Mouse (Mus musculus): ENCODE results near the gene Tmem140. TPM values are rescaled to one million over a fixed set of nuclear protein-coding genes. Genes with fewer than 3 reads are reported as not detected.

The Tmem140 gene
- polyA plus RNA-seq, 1 experiment from 2014 or later, result 1.1 TPM

DNA sequence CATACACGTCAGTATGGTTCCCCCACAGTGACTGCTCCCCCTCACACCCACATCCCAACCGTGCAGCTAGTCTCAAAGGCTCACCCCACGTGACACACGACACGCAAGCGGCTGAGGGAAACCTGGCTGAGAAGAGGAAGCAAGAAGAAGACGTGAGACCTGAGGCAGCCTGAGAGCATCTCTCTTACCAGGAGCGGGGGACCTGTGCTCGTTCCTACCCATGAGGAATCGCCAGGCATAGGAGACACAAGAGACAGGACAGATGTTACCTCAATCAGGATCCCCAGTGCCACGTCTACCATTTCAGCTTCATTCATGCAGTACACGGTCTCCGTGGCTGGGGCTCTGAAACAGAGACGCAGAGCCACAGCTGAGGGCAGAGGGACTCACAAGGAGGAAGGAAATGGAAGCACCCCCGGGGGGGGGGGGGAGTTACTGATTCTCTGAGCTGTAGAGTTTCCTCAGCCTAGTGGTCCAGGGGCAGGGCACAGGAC, 12.4 kb downstream of the Tmem140 start:
- peaks cover 13% of the 10 kb centered on the region for H3K4me1 ChIP-seq (ENCODE audit: control insufficient read depth, insufficient read depth, low read depth, low read length)
- no peaks in the 10 kb centered on the region for H3K27me3 ChIP-seq (replicated peaks; ENCODE audit: control insufficient read depth, insufficient read depth, low read length)
- H3K4me3 ChIP-seq (ENCODE audit: low read length), result no peak overlapping the region
- no peak overlapping the region for H3K27ac ChIP-seq (ENCODE audit: low read depth, low read length)
- H3K9me3 ChIP-seq (ENCODE audit: control insufficient read depth, low read length), result no peaks in the 10 kb centered on the region
- ATAC-seq, result no peak
- no peaks in the 10 kb centered on the region for H3K36me3 ChIP-seq (ENCODE audit: control insufficient read depth, insufficient read depth, low read length)
- no peak overlapping the region for H3K9ac ChIP-seq (ENCODE audit: low read depth, low read length)
- WGBS, result 87% methylated on average over 14 of the region's 15 CpGs
- H3K4me2 ChIP-seq (ENCODE audit: low read length), result no peak overlapping the region

DNA sequence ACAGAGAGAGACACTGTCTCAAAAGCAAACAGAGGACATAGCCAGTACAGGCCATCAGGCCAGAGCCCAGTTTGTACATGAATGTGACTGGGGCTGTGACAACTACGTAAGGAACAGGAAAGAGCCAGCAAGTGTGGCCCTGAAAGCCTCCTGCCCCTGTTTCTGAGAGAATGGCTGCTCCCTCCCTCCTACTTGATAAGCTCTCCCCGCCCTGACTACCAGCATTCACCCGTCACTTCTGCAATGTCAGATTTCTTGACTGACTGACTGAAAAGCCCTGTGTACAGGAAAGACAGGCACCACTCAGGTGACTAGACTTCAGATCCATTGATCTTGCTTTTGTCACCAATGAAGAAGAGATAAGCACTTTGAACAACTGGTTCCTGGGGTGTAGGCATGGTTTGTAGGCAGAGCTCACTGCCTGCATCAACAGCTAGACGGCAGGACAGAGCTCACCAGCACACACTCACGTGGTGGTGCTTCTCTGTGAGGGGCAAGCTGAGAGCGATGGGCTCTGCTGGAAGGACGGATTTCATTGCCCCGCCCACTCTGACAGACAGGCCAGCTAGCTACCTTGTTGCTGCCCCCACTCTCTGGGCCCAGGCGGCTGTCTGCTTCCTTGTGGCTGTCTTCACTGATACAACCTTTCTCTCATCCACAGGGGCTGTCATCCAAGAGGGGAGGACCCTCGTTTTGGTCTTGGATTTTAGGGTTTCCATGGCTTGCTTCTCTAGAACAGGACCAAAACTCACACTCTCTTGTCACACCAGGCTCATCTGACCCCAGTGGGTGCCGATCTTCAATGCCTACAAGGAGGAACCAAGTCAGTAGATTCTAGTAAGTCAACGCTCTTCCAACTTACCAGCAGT, 13.3 kb downstream of the Tmem140 start:
- 51% methylated on average over 12 of the region's 12 CpGs for WGBS
- Histone ChIP-seq H3K4me1 (ENCODE audit: control insufficient read depth, insufficient read depth, low read depth, low read length) (peaks cover 13% of the 10 kb centered on the region), H3K9me3 (ENCODE audit: control insufficient read depth, low read length) (no peaks in the 10 kb centered on the region), H3K27me3 (replicated peaks; ENCODE audit: control insufficient read depth, insufficient read depth, low read length) (no peaks in the 10 kb centered on the region), H3K4me3 (ENCODE audit: low read length) (no peak overlapping the region), H3K4me2 (ENCODE audit: low read length) (no peak overlapping the region; the same call in 1 of the 2 replicates), H3K36me3 (ENCODE audit: control insufficient read depth, insufficient read depth, low read length) (no peaks in the 10 kb centered on the region), H3K27ac (ENCODE audit: low read depth, low read length) (no peak overlapping the region), H3K9ac (ENCODE audit: low read depth, low read length) (no peak overlapping the region)
- ATAC-seq, result no peak

DNA sequence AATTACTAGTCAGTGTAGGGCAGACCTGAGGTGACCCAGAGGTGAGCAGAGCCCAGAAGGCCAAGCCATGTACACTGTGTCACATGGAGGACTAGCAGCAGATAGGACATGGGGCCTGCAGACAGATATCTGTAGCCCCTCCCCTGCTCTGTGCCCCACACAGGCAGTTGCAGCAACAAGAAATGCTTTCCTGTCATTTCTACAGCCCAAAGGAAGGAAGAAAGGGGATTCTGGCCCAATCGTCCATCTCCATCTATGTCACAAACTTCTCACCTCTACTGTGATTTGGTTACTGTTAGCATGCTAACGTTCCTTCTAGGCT, 13.8 kb downstream of the Tmem140 start:
- peaks cover 13% of the 10 kb centered on the region for H3K4me1 ChIP-seq (ENCODE audit: control insufficient read depth, insufficient read depth, low read depth, low read length)
- H3K4me3 ChIP-seq (ENCODE audit: low read length), result no peak overlapping the region; the same call in 1 of the 2 replicates
- H3K9ac ChIP-seq (ENCODE audit: low read depth, low read length), result peak overlapping the region; percentile 85; the same call in 1 of the 2 replicates
- no peaks in the 10 kb centered on the region for H3K27me3 ChIP-seq (replicated peaks; ENCODE audit: control insufficient read depth, insufficient read depth, low read length)
- no peak for ATAC-seq
- WGBS, result 62% methylated on average over 2 of the region's 2 CpGs
- H3K9me3 ChIP-seq (ENCODE audit: control insufficient read depth, low read length), result no peaks in the 10 kb centered on the region
- 0 out of 2 replicates have a peak, but pooled peaks cover 2% of the 10 kb centered on the region for H3K36me3 ChIP-seq (ENCODE audit: control insufficient read depth, insufficient read depth, low read length)
- H3K4me2 ChIP-seq (ENCODE audit: low read length), result peak overlapping the region; percentile 69
- H3K27ac ChIP-seq (ENCODE audit: low read depth, low read length), result no peak overlapping the region

DNA sequence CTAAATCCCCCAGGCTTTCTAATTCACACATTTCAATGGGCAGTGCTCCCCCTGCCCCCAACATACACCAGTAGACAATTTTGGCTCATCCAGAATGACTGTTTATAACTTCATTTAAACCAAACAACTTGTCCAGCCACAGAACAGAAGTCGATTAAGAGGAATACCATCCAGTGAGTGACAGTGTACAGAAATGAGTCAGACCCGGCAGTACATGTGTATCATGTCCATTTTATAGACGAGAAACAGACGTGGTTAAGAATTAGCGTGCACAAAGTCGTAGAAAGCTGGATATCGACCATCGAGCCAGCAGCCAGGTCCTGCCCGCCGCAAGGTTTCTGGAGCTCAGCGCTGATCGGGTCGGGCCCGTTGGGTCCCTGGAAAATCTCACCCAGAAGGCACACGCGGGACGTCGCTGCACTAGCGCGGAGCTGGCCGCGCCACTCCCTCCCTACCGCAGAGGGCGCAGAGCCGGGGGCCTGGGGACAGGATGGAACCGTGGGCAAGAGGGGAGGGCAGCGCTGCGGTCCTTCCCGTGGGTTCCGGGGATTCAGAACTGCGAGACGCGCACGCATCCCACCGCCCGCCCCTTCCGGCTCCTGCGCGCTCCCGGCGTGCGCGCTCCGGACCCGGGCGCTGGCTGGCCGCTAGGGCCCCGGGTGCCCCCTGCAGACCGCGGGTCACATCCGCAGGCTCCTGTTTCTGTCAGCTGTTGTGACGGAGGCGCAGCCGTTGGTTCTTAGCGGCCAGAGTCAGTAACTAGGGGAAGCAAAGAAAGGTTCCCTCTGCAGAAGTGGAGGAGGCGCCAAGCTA, 14.8 kb downstream of the Tmem140 start, which contains the start of gene Cyren:
Gene Cyren, minus strand, starts transcription at position 552 of the 813 bp plus-strand sequence.
- Histone ChIP-seq H3K4me1 (ENCODE audit: control insufficient read depth, insufficient read depth, low read depth, low read length) (peaks cover 13% of the 10 kb centered on the region), H3K27ac (ENCODE audit: low read depth, low read length) (peak within 1 kb of the TSS; percentile 91), H3K9ac (ENCODE audit: low read depth, low read length) (peak within 1 kb of the TSS; percentile 85), H3K4me2 (ENCODE audit: low read length) (peak within 1 kb of the TSS; percentile 69), H3K9me3 (ENCODE audit: control insufficient read depth, low read length) (no peaks in the 10 kb centered on the region), H3K27me3 (replicated peaks; ENCODE audit: control insufficient read depth, insufficient read depth, low read length) (no peaks in the 10 kb centered on the region), H3K36me3 (ENCODE audit: control insufficient read depth, insufficient read depth, low read length) (0 out of 2 replicates have a peak, but pooled peaks cover 2% of the 10 kb centered on the region), H3K4me3 (ENCODE audit: low read length) (peak within 1 kb of the TSS; percentile 72)
- WGBS, result under 1% methylated on average over 56 of the region's 56 CpGs
- peak; percentile 96 for ATAC-seq

DNA sequence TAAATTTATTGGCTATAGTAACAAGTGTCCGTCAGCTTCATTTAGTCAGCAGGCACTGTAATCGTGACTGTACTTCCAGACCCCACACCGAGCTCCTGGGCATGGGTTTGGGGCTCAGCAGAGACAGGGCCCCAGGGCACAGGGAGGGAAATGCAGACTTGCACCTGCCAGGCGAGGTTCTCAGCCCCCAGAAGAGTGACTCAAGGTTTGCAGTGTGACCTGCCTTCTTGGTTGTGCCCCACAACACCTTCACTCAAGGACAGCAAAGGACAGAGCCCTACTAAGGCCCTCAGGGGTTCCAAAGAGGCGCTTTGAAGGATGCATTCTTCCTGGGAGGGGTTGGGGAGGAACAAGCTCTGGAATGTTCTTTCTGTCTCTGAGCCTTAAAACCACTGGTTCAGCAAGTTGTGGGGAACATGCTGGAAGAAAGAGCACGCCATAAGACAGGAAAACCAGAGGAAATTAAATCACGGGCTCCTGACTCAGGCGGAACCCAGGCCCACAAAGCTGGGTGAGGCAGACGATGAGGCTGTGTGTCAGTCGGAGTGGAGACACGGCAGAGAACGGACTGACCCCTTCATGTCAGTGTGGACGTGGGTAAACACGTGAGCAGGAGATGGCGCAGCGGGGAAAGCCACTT, 16.3 kb downstream of the Tmem140 start:
- H3K4me2 ChIP-seq (ENCODE audit: low read length), result no peak overlapping the region
- no peaks in the 10 kb centered on the region for H3K9me3 ChIP-seq (ENCODE audit: control insufficient read depth, low read length)
- H3K27me3 ChIP-seq (replicated peaks; ENCODE audit: control insufficient read depth, insufficient read depth, low read length), result no peaks in the 10 kb centered on the region
- no peak for ATAC-seq
- H3K27ac ChIP-seq (ENCODE audit: low read depth, low read length), result no peak overlapping the region
- H3K4me3 ChIP-seq (ENCODE audit: low read length), result no peak overlapping the region
- H3K4me1 ChIP-seq (ENCODE audit: control insufficient read depth, insufficient read depth, low read depth, low read length), result peaks cover 13% of the 10 kb centered on the region
- H3K36me3 ChIP-seq (ENCODE audit: control insufficient read depth, insufficient read depth, low read length), result peaks cover 6% of the 10 kb centered on the region; the same call in 1 of the 2 replicates
- whole genome bisulfite sequencing, result 90% methylated on average over 16 of the region's 16 CpGs
- no peak overlapping the region for H3K9ac ChIP-seq (ENCODE audit: low read depth, low read length)

DNA sequence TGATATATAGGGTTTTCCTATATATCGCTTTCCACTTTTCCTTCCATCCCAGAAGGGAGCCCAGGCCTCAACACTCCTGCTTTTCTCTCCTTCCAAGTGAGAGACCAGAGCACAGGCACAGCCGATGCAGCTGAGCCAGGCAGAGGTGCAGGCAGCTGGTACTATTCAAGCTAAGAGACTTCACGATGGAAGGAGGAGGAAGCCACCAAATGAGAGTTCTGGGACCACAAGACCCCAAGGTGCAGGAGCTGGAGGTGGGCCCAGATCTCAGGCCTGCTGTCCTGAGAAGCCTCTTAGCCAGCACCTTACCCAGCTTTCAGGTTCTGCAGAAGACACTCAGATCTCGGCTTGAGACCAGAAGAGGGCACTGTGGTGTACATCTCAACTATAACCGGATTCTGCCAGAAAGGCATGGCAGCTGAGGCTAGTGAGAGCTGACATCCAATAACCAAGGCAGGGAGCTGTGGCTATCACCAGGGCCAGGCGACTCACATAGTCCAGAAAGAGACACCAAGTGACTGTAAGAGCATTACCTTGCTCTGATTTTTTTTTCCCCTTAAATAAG, 17.0 kb downstream of the Tmem140 start:
- H3K4me3 ChIP-seq (ENCODE audit: low read length), result no peak overlapping the region
- no peak overlapping the region for H3K27ac ChIP-seq (ENCODE audit: low read depth, low read length)
- H3K36me3 ChIP-seq (ENCODE audit: control insufficient read depth, insufficient read depth, low read length), result peaks cover 6% of the 10 kb centered on the region; the same call in 1 of the 2 replicates
- whole genome bisulfite sequencing, result 51% methylated on average over 6 of the region's 6 CpGs
- no peak for ATAC-seq
- no peaks in the 10 kb centered on the region for H3K27me3 ChIP-seq (replicated peaks; ENCODE audit: control insufficient read depth, insufficient read depth, low read length)
- H3K4me1 ChIP-seq (ENCODE audit: control insufficient read depth, insufficient read depth, low read depth, low read length), result peaks cover 13% of the 10 kb centered on the region
- no peak overlapping the region for H3K4me2 ChIP-seq (ENCODE audit: low read length)
- H3K9me3 ChIP-seq (ENCODE audit: control insufficient read depth, low read length), result no peaks in the 10 kb centered on the region
- no peak overlapping the region for H3K9ac ChIP-seq (ENCODE audit: low read depth, low read length)

DNA sequence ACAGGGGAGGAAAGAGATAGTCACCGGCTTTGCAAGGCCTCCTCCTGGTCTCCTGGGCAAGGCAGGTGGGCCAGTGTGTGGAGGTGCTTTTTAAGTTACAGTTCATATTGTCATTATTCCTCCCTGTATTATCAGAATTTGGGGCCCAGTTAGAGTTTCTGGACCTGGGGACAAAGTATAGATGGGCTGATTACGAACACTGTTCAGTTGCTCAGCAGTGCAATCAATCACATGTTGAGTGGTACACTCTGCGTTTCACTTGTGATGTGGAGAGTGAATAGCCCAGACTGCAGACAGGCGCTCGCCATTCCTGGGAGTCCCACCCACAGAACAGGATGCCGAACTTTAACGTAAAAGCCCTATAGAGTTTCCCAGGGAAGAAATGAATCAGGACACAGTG, 21.8 kb downstream of the Tmem140 start:
- Histone ChIP-seq H3K27me3 (replicated peaks; ENCODE audit: control insufficient read depth, insufficient read depth, low read length) (no peaks in the 10 kb centered on the region), H3K4me3 (ENCODE audit: low read length) (no peak overlapping the region), H3K4me1 (ENCODE audit: control insufficient read depth, insufficient read depth, low read depth, low read length) (no peaks in the 10 kb centered on the region), H3K9me3 (ENCODE audit: control insufficient read depth, low read length) (no peaks in the 10 kb centered on the region), H3K36me3 (ENCODE audit: control insufficient read depth, insufficient read depth, low read length) (peaks cover 8% of the 10 kb centered on the region; the same call in 1 of the 2 replicates), H3K4me2 (ENCODE audit: low read length) (no peak overlapping the region), H3K27ac (ENCODE audit: low read depth, low read length) (no peak overlapping the region), H3K9ac (ENCODE audit: low read depth, low read length) (no peak overlapping the region)
- WGBS, result 87% methylated on average over 7 of the region's 7 CpGs
- ATAC-seq, result no peak

DNA sequence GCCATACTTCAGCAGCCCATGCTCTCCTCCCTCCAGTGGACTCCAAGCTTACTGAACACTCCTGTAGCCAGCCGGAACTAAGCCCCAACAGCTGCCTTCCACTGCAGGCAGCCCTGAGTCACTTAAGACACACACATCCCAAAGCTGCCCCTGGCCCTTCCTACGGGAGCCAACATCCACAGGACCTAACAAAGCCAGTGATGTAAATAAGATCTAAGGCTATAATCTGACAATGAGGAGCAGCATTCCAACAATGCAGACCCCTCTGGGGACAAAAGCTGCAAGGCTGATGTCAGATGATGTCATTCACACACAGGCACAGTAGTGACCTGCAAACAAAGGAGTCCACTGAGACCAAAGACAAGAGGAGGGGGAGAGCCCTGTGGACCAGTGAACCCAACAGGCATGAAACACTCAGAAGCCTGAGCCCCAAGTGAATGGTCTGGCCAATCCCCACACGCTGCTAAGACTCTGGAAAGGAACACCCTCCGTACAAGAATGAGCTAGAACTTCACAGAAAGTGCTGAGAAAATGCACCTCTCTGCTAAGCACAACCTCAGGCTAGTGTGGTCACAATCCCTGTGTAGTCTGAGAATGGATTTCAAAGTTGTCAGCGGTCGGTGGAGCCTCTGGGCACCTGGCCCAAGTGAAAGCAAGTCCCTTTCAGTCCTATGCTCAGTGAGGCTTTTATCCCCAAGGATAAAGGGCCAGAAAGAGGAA, 24.3 kb downstream of the Tmem140 start:
- H3K27me3 ChIP-seq (replicated peaks; ENCODE audit: control insufficient read depth, insufficient read depth, low read length), result no peaks in the 10 kb centered on the region
- H3K4me1 ChIP-seq (ENCODE audit: control insufficient read depth, insufficient read depth, low read depth, low read length), result no peaks in the 10 kb centered on the region
- H3K4me3 ChIP-seq (ENCODE audit: low read length), result no peak overlapping the region
- H3K4me2 ChIP-seq (ENCODE audit: low read length), result no peak overlapping the region
- peaks cover 13% of the 10 kb centered on the region for H3K36me3 ChIP-seq (ENCODE audit: control insufficient read depth, insufficient read depth, low read length)
- H3K9me3 ChIP-seq (ENCODE audit: control insufficient read depth, low read length), result no peaks in the 10 kb centered on the region
- no peak overlapping the region for H3K27ac ChIP-seq (ENCODE audit: low read depth, low read length)
- 33% methylated on average over 6 of the region's 6 CpGs for WGBS
- peak; percentile 60; the same call in 1 of the 2 replicates for ATAC-seq
- H3K9ac ChIP-seq (ENCODE audit: low read depth, low read length), result no peak overlapping the region; the same call in 1 of the 2 replicates
